Mouse (Mus musculus) testis, adult 2 months (tissue): ENCODE data around the gene Amn.

Experiments used
- CTCF ChIP-seq: fragments of 200-500 bp; IDR thresholded peaks from 2 replicates; pipeline ENCODE4 v1.5.1; 2012; ENCODE audit warnings: low read depth, mild to moderate bottlenecking, inconsistent platforms, low read length, moderate library complexity; ENCODE audit not compliant: control insufficient read depth, insufficient read depth, insufficient replicate concordance
- POLR2A ChIP-seq: fragments of 200-500 bp; IDR thresholded peaks from 2 replicates; pipeline ENCODE4 v1.6.1; 2012; ENCODE audit warnings: low read depth, mild to moderate bottlenecking, inconsistent platforms, low read length, moderate library complexity; ENCODE audit not compliant: control insufficient read depth

DNA sequence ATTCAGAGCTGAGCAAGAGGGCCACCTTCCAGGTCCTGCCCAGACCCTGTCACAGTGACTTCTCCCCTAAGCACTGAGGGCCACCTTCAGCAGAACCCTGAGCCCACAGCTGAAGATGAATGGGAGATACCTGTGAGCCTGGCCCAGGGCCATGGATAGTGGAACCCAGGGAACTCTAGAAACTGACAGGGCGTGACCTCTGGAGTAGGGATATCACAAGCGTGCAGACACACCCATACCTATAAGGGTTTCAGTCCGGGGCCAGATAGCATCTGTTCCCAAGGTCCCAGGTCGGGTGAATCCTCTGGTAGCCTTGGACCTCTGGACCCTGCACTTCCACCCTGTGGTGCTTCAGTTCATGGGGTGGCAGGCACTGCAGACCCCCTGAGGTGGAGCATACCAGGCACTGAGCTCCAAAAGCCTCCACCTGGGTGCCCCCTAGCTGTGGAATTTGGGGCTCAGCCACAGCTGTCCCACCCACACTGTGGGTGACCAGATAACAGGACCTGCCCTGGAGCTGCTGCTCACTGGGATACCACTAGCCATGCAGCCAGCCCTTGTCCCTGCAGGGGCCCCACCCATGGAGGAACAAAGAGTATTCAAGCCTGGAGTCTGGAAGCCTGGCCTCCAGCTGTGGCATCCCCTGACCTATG lies 3.1 kb upstream of the Amn start:
- TF ChIP-seq CTCF (no peak), POLR2A (no peak)
